Mouse (Mus musculus) spleen, adult 2 months (tissue): ENCODE data around the gene Eml2. TPM values are rescaled to one million over a fixed set of nuclear protein-coding genes. Genes with fewer than 3 reads are reported as not detected.

Experiments
- DNase-seq, 2 experiments: peaks; one replicate each; pipeline versions ENCODE4 v3.0.0 to v3.0.0-alpha.2; 2012 to 2021; ENCODE audit warnings: low spot score in 2 of 2, low read depth in 1 of 2
- H3K27ac ChIP-seq: fragments of 200-500 bp; 2 replicates; pipeline ENCODE4 v1.5.1; 2012; ENCODE audit warnings: low read length, inconsistent platforms; ENCODE audit not compliant: insufficient read depth
- H3K27me3 ChIP-seq: fragments of 200-500 bp; 2 replicates; pipeline ENCODE4 v1.6.1; 2012; ENCODE audit warnings: mild to moderate bottlenecking, moderate library complexity, low read length, inconsistent platforms; ENCODE audit not compliant: control insufficient read depth, insufficient read depth
- H3K36me3 ChIP-seq: fragments of 200-500 bp; 2 replicates; pipeline ENCODE4 v1.6.1; 2012; ENCODE audit warnings: mild to moderate bottlenecking, low read length, inconsistent platforms; ENCODE audit not compliant: control insufficient read depth, insufficient read depth
- H3K4me1 ChIP-seq: fragments of 200-500 bp; 2 replicates; pipeline ENCODE4 v1.6.1; 2011; ENCODE audit warnings: inconsistent platforms; ENCODE audit not compliant: control insufficient read depth, insufficient read depth, insufficient read length
- H3K4me3 ChIP-seq: fragments of 200-500 bp; 2 replicates; pipeline ENCODE4 v1.5.1; 2011; ENCODE audit warnings: mild to moderate bottlenecking, inconsistent platforms; ENCODE audit not compliant: insufficient read depth, insufficient read length; ENCODE audit errors: extremely low read depth
- CTCF ChIP-seq: fragments of 200-500 bp; IDR thresholded peaks from 2 replicates; pipeline ENCODE4 v1.5.1; 2011; ENCODE audit warnings: mild to moderate bottlenecking, inconsistent platforms; ENCODE audit not compliant: insufficient read depth, insufficient read length, insufficient replicate concordance; ENCODE audit errors: extremely low read depth
- POLR2A ChIP-seq: fragments of 200-500 bp; IDR thresholded peaks from 2 replicates; pipeline ENCODE4 v1.6.1; 2011; ENCODE audit warnings: low read depth, low read length, inconsistent platforms
- WGBS: fragments of 180-500 bp; shearing (Covaris S2); methylation state at CpG from one replicate; pipeline ENCODE4 v1.1.7; 2018; 5-methylcytosine and 5-hydroxymethylcytosine counted together
- polyA plus RNA-seq: library from polyadenylated mRNA; depleted of rRNA; stranded (reverse); fragments of >200 nt; gene quantifications from 2 replicates; pipeline ENCODE4 v1.2.3, GENCODE M21; 2012

Eml2 gene
- polyA plus RNA-seq, 1 experiment = 27.9 TPM

DNA sequence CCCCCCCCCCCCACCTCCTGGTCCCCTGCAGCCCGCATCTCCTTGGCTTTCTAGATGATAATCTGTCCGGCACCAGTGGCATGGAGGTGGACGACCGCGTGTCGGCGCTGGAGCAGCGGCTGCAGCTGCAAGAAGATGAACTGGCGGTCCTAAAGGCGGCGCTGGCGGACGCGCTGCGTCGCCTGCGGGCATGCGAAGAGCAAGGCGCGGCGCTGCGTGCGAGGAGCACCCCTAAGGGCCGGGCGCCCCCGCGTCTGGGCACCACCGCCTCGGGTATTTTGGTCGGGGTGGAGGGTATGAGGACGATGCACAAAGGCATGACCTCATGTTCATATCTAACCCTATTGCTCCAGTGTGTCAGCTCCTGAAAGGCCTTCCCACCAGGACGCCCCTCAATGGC, 3.0 kb downstream of the Eml2 start:
- DNase-seq = peak; percentile 41 to 66
- Histone ChIP-seq H3K27ac (no peak overlapping the region), H3K27me3 (peaks cover 17% of the 10 kb centered on the region), H3K4me3 (no peak overlapping the region), H3K4me1 (peaks cover 9% of the 10 kb centered on the region; the same call in 1 of the 2 replicates), H3K36me3 (no peaks in the 10 kb centered on the region)
- TF ChIP-seq POLR2A (no peak), CTCF (peak; percentile 51; the same call in 1 of the 2 replicates)
- WGBS = 2% methylated on average over 32 of the region's 32 CpGs

- TF ChIP-seq POLR2A (no peak), CTCF (no peak)
- Histone ChIP-seq H3K4me1 (peaks cover 9% of the 10 kb centered on the region; the same call in 1 of the 2 replicates), H3K27me3 (peaks cover 17% of the 10 kb centered on the region), H3K27ac (no peak overlapping the region), H3K4me3 (no peak overlapping the region), H3K36me3 (no peaks in the 10 kb centered on the region)
- DNase-seq = no peak
- WGBS = 49% methylated on average over 6 of the region's 6 CpGs
Observed at GRCm38 (mm10) chr7:19179936-19180335, 3.7 kb downstream of the Eml2 start.

DNA sequence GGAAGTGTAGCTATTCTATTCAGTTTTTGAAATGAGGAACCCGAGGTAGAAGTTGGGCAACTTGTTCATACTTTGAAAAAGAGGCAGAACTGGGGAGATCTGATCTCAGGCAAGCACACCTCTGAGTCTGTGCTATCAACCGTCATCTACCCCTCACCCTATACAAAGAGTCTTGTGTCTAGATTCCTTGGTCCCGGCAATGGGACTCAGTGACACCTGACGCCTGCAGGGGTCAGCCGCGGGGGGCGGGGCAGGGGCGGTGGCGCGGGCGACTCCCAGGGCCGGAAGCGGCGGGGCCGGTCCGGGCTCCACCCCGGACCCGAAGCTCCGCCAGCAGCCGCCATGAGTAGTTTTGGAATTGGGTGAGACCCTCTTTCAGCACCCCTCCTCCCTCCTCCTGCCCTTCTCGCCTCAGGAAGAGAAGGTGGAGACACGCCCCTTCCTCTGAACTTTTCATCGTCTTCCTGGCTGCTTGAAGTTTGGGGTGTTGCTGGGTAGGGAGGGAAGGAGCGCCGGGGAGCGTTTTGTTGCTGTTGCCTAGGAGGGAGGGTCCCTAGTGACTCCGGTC, 4.7 kb downstream of the Eml2 start:
- Histone ChIP-seq H3K4me3 (peak overlapping the region; percentile 77), H3K4me1 (peaks cover 9% of the 10 kb centered on the region; the same call in 1 of the 2 replicates), H3K27me3 (peaks cover 10% of the 10 kb centered on the region), H3K27ac (peak overlapping the region; percentile 44), H3K36me3 (no peaks in the 10 kb centered on the region; the same call in 1 of the 2 replicates)
- under 1% methylated on average over 27 of the region's 27 CpGs for WGBS
- peak in 1 of 2 experiments; percentile 33 for DNase-seq
- TF ChIP-seq POLR2A = no peak
- no peak for TF ChIP-seq CTCF

DNA sequence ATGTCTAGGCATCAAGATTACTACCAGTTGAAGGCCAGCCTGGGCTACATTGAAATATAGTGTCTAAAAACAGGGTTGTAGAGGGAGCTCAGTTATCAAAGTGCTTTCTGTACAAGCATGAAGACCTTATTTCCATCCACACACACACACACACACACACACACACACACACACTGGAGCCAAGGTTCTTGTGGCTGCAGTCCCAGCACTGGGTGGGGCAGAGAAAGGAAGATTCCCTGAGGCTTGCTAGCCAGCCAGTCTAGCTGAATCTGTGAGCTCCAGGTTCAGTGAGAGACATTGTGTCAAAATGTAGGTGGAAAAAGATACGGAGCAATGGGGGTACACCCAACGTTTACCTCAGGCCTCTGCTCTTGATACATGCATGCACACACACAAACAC, 8.0 kb downstream of the Eml2 start:
- TF ChIP-seq CTCF (no peak), POLR2A (no peak)
- no peak for DNase-seq
- no peaks in the 10 kb centered on the region for H3K27me3 ChIP-seq
- H3K36me3 ChIP-seq = peaks cover 3% of the 10 kb centered on the region; the same call in 1 of the 2 replicates
- peaks cover 4% of the 10 kb centered on the region; the same call in 1 of the 2 replicates for H3K4me1 ChIP-seq
- H3K27ac ChIP-seq = no peak overlapping the region
- no peak overlapping the region for H3K4me3 ChIP-seq
- WGBS = 95% methylated on average over 2 of the region's 2 CpGs

DNA sequence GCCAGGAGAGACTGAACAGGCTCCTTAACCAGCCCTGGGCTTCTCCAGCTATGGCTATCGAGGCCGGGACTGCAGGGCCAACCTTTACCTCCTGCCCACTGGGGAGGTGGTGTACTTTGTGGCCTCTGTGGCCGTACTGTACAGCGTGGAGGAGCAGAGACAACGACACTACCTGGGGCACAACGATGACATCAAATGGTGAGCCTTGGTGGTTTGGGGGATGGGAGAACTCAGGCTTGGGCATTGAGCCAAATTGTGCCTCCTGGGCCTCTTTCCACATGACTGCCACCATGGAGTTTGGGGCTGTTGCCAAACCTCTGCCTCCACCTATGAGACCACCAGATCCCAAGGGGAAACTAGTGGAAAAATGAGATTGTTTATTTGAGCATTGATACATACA, 8.5 kb downstream of the Eml2 start:
- TF ChIP-seq CTCF = no peak
- TF ChIP-seq POLR2A = no peak
- H3K27ac ChIP-seq = no peak overlapping the region
- H3K4me3 ChIP-seq = no peak overlapping the region
- H3K36me3 ChIP-seq = peaks cover 3% of the 10 kb centered on the region; the same call in 1 of the 2 replicates
- peaks cover 4% of the 10 kb centered on the region; the same call in 1 of the 2 replicates for H3K4me1 ChIP-seq
- H3K27me3 ChIP-seq = no peaks in the 10 kb centered on the region
- DNase-seq = no peak
- WGBS = 81% methylated on average over 6 of the region's 6 CpGs

- Histone ChIP-seq H3K36me3 (0 out of 2 replicates have a peak, but pooled peaks cover 3% of the 10 kb centered on the region), H3K27me3 (no peaks in the 10 kb centered on the region), H3K27ac (no peak overlapping the region), H3K4me3 (no peak overlapping the region), H3K4me1 (no peaks in the 10 kb centered on the region)
- TF ChIP-seq CTCF = no peak
- TF ChIP-seq POLR2A = no peak
- 96% methylated on average over 4 of the region's 4 CpGs for WGBS
- no peak for DNase-seq
Observed at GRCm38 (mm10) chr7:19194676-19195075, 18.5 kb downstream of the Eml2 start.

DNA sequence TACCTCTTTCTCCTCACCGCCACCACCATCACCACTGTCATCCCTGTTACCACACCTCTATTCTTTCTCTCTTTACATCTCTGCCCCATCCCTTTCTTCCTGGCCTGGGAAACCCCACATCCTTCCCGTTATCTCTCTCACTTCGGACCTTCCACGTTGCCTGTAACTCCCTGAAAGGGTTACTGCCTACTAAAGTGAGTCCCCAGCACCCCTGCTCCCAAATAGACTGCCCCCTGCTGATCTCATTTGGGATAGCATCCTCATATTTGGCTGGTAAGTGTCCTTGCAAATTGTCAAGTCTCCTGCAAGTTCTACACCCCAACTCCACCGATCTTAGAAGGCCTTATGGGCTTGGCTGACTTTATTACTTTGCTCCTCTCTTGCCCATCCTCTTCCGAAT, 20.5 kb downstream of the Eml2 start:
- 0 out of 2 replicates have a peak, but pooled peaks cover 3% of the 10 kb centered on the region for H3K36me3 ChIP-seq
- no peaks in the 10 kb centered on the region for H3K4me1 ChIP-seq
- H3K27ac ChIP-seq = no peak overlapping the region
- WGBS = 66% methylated on average over 6 of the region's 6 CpGs
- DNase-seq = peak in 1 of 2 experiments; percentile 31
- H3K27me3 ChIP-seq = no peaks in the 10 kb centered on the region
- TF ChIP-seq POLR2A (no peak), CTCF (peak; percentile 34; the same call in 1 of the 2 replicates)
- no peak overlapping the region for H3K4me3 ChIP-seq
